Mouse (Mus musculus) heart, postnatal 10 days (tissue): ENCODE data around the gene Gm15517. TPM values are rescaled to one million over a fixed set of nuclear protein-coding genes. Genes with fewer than 3 reads are reported as not detected.
A peak's percentile ranks its signal among the peaks of the same experiment; 100 is the strongest.
"Not testable (repeated sequence)": the region's sequence is repeated elsewhere in the genome, so short reads cannot be mapped to it uniquely, and the experiment has no call there.

Source experiments
- DNase-seq, 2 experiments: peaks; one replicate each; pipeline ENCODE4 v3.0.0; 2021
- intact Hi-C: fragments of 180-260 bp; cut with DNase I; formaldehyde crosslinking; loops from one replicate; pipeline ENCODE4 v1.15.1; 2025
- total RNA-seq, 2 experiments: library from RNA; stranded (reverse); gene quantifications; 2 replicates each; pipeline ENCODE4 v1.2.3; 2021

The Gm15517 gene
- total RNA-seq, 2 experiments from 2014 or later = not detected

- peak; percentile 94 to 98 for DNase-seq
- intact Hi-C loops = loop anchor here (1.0 to 5.0 kb wide), 4 partner anchors 56 to 299 kb away; no protein-coding TSS in a partner anchor
Observed at GRCm38 (mm10) chr7:44262791-44263643, 1.8 kb downstream of the Gm15517 start.

DNA sequence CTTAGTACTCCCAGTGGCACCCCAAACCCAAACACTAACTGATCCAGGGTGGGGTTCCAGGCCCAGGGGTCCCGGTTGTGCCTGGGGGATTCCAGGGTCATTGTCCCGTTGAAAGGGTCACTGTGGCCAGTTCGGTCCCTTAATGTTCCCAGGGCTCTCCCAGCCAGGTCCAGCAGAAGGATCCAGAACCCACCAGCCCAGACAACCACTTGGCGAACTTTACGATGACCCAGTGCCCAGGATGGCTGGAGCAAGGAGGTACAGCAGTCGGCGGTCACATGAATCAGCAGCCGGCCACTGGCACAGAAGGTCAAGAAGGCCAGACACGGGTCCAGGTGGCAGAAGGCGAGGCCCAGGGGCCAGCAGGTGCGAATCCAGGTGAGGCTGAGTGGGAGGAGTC lies 6.9 kb downstream of the Gm15517 start:
- intact Hi-C loops = no loop called here
- DNase-seq = no peak

DNA sequence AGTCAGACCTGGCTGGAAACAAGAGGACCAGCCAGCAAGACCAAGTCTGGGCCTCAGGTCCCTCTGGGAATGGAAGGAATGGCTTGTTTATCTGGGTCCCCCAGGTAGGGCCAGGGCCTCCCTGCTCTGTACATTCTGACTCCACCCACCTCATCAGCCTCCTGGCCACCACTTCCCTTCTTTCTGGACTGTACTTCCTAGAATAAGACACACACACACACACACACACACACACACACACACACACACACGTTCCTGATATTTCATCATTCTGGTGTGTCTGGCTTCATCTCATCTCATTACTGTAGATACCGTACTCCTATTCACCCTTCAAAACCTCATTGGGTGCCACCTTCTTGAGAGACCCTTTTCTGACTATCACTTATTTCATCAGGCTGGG lies 8.2 kb downstream of the Gm15517 start:
- intact Hi-C loops = no loop called here
- no peak for DNase-seq

DNA sequence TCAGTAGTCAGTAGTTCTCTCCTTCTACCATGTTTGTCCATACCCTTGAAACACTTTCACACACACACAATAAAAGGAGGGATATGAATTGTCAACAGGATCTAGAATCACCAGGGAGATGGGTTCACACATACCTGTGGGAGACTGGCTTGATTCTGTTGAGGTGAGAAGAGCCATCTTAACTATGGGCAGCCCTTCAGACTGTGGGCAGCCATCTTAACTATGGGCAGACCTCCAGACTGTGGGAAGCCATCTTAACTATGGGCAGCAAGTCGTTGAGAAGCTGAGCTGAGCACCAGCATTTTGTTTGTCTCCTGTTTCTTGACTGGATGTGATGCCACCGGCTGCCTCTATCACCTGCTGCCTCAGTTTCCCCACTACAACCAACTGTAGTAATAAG lies 10.1 kb downstream of the Gm15517 start:
- intact Hi-C loops = no loop called here
- DNase-seq = no peak

GRCm38 (mm10) chr7:44272546-44272945 lies 11.3 kb downstream of the Gm15517 start:
- DNase-seq = no peak
- intact Hi-C loops = no loop called here

GRCm38 (mm10) chr7:44273446-44273845 lies 12.2 kb downstream of the Gm15517 start:
- intact Hi-C loops = no loop called here
- no peak for DNase-seq

DNA sequence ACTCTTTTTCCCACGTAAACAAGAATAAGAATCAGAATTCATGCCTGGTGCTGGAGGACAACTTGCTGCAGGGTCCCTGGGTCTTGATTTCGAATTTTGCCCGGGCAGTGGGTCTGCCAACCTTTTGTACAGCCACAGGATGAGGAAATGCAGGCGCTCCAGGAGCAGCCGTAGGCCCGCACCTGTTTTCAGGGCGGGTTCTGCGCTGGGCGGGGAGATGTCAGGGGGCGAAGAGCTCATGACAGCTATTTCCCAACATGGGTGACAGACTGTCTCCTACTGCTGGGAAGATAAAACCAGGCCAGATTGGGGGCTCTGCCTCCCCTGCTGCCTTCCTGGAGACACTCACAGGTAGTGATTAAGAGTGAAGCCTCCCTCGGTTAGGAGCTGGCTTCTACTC lies 12.8 kb downstream of the Gm15517 start:
- no peak for DNase-seq
- intact Hi-C loops = no loop called here

DNA sequence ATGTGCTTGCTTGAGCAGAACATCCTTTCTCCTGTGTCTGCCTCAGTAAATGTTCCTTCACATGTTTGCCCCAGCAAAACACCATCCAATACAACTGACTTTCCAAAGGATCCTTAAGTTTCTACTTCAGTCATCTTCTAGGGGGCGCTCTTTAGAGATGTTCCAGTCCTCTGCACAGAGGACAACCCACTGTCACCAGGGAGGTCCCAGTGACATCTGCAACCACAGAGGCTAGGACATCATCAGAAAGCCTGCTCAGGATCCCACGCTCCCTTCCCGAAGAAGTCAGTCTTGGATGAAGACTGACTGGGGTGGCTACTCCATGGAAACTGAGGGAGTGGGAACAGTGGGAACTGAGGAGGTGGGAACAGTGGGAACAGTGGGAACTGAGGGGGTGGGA lies 14.3 kb downstream of the Gm15517 start:
- intact Hi-C loops = no loop called here
- DNase-seq = no peak

DNA sequence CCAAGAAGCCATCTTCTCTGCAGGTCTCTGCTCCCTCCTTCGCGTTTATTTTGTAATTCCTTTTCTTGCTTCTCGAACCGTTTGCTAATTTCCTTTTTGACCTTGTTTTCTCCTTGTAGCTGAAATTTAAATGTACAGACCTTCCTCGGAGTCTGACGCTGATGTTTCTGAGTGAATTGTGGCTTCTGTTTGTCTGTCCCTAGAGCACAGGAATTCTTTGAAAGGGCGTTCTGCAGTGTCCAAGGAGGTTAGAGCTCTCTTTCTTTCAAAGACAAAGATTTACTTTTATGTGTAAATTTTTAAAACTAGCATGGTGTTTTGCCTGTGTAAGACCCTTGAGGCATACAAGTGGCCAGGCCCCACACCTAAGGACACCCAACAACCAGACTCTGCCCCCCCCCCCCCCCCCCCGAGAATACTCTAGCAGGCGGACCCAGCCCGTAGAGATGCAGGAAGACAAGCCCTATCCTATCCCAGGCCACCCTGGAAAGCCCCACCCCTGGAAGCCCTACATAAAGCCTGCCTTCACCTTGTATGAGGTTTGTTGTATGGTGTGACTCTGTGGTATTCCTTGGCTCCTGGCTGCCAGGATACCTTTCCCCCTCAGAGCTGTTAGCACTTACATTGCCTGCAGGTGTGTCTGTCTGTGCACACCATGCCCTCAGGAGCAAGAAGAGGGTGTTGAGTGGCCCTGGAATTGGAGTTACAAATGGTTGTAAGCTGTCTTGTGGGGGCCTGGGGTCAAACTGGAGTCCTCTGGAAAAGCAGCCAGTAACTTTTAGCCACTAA lies 15.4 kb downstream of the Gm15517 start:
- intact Hi-C loops = no loop called here
- no peak for DNase-seq

DNA sequence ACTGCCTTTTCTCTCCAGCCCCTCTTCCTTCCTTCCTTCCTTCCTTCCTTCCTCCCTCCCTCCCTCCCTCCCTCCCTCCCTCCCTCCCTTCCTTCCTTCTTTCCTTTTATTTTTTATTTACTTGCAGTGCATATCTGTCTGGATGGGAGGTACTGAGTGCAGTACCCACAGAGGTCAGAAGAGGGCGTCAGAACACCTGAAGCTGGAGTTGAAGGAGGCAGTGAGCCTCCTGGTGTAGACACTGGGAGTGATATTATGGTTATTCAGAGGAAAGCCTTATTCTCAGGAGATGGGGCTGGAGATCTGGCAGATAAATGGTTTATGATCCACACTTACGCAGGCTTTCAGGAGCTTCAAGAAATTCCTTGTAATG lies 16.0 kb downstream of the Gm15517 start:
- peak in 1 of 2 experiments; percentile 13 for DNase-seq
- intact Hi-C loops = no loop called here

GRCm38 (mm10) chr7:44280959-44281358 lies 19.7 kb downstream of the Gm15517 start:
- intact Hi-C loops = no loop called here

DNA sequence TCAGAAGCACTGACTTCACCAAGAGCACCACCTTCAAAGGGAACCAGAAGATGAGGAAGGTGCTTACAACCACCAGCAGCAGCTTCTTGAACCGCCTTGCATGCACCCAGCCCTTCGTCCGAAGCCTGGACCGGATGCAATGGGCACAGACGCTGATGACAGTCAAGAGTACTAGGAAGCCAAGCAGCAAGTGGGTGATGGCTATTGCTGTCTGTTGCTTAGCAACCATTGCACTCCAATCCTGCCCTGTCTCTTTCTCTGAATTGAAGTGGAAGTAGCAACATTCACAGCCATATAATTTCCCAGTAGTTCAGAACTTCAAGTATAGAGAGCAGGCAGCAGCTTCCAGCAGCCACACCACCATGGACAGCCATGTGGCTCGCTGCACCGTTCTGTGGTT lies 20.3 kb downstream of the Gm15517 start:
- DNase-seq = no peak
- intact Hi-C loops = no loop called here

More at GRCm38 (mm10) chr7:44280959-44281358, 19.7 kb downstream of the Gm15517 start:
- DNase-seq = no peak

GRCm38 (mm10) chr7:44287760-44288159 lies 26.5 kb downstream of the Gm15517 start:
- DNase-seq = no peak
- intact Hi-C loops = no loop called here

DNA sequence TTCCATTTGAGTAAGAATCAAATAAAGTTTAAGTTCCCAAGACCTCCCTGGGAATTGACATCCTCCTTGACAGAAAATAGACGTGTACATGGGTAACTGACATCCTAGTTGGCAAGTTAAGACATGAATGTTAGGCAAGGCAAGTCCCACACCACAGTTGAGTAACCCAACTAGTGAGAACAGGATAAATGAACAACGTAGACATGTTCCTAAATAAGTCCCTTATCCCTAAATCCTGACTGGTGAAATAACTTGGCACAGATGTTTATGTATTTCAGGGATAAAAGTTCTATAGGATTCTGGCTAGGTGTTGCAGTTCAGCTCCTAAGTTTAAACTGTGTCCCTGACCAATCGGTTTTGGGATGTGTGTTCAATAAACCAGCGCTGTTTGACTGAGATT lies 29.7 kb downstream of the Gm15517 start:
- intact Hi-C loops = no loop called here
- DNase-seq = no peak

- intact Hi-C loops = no loop called here
- no peak for DNase-seq
Observed at GRCm38 (mm10) chr7:44291418-44291817, 30.2 kb downstream of the Gm15517 start.

- intact Hi-C loops, DNase-seq: not testable (repeated sequence)
Observed at GRCm38 (mm10) chr7:44297501-44297900, 36.3 kb downstream of the Gm15517 start.

DNA sequence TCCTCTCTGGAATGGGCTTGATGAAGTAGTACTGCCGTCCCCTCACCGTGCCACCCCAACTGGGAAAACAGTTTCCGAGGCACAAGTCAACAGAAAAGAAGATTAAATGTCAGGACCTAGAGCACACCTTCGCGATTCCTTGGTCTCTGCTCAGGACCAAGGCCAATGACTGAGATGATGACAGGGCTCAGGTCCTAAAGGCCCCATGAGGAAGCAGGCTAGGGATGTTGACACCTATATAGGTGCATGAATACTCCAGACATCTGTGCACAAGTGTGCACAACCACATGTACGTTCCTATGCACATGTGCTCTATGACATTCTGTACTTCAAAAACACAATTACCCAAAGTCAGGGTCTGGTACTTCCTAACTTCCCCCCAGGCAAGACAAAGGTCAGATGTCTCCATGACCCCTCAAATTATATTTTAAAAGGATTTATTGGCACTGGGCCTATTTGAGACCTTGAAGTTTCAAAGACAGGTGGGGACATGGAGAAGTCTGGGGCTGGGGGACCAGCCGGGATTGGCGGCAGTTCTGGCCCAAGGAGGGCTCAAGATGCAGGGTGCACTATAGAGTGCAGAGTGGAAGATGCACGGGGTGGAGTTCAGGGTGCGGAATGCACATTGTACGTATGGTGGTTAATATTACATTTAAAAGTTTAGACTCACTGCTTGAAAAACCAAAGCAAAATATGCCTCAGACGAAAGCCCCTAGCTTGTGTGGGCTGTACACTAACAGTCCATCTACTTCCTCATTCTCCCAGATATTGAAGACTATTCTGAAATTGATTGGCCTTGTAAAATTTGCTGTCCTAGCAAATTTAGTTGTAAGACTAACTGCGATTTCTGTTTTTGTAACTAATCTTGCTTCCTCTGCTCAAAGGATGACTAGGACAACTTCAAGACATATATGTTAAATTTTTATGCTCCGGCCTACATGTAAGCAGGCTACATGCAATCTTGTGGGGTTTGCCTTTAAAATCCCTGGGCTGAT lies 42.4 kb downstream of the Gm15517 start:
- intact Hi-C loops = loop anchor here (5.0 kb wide), 2 partner anchors 49 to 1619 kb away; partner anchors contain the start of genes Ccdc114 and Emp3
- no peak for DNase-seq

DNA sequence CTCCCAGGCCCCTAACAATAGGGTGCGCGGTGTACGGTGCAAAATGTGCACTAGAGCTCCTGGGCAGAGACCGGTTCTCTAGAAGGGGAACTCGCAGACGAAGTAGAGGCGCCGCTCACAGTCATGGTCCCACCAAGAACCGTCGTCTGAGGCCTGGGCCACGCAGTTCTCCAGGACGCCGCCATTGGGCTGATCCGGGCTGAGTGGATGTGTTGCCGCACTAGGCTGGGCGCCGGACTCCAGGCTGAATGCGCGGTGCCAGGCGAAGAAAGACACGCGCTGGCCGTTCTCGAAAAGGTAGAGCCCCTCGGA lies 43.2 kb downstream of the Gm15517 start:
- intact Hi-C loops = loop anchor here (5.0 kb wide), 2 partner anchors 48 to 1618 kb away; partner anchors contain the start of genes Ccdc114 and Emp3
- DNase-seq = no peak

- peak; percentile 97 for DNase-seq
- intact Hi-C loops = loop anchor here (5.0 kb wide), 2 partner anchors 47 to 1617 kb away; partner anchors contain the start of genes Ccdc114 and Emp3
Observed at GRCm38 (mm10) chr7:44304775-44305641, 43.8 kb downstream of the Gm15517 start.
